Mouse (Mus musculus) CH12F3 (cell line): Measurements from ENCODE around the gene Kalrn.
"Not testable (repeated sequence)": the region's sequence is repeated elsewhere in the genome, so short reads cannot be mapped to it uniquely, and the experiment has no call there.

Experiments used
- in situ Hi-C: fragments of 300-500 bp; cut with MboI; formaldehyde crosslinking; loops from 2 replicates; pipeline ENCODE4 v1.14.3; 2020; ENCODE audit warnings: low sequenced_read_pairs

Gene Kalrn

GRCm38 (mm10) chr16:34321066-34321790, 252.1 kb downstream of the Kalrn start:
- in situ Hi-C loops: no loop called here

- in situ Hi-C loops: no loop called here
Observed at GRCm38 (mm10) chr16:34320023-34320800, 253.1 kb downstream of the Kalrn start.

GRCm38 (mm10) chr16:34317110-34317509, 256.2 kb downstream of the Kalrn start:
- in situ Hi-C loops: no loop called here

GRCm38 (mm10) chr16:34316253-34316652, 257.1 kb downstream of the Kalrn start:
- in situ Hi-C loops: no loop called here

GRCm38 (mm10) chr16:34314071-34314470, 259.3 kb downstream of the Kalrn start:
- in situ Hi-C loops: no loop called here

GRCm38 (mm10) chr16:34311577-34311976, 261.8 kb downstream of the Kalrn start:
- in situ Hi-C loops: no loop called here

GRCm38 (mm10) chr16:34310363-34310762, 263.0 kb downstream of the Kalrn start:
- in situ Hi-C loops: no loop called here

- in situ Hi-C loops: no loop called here
Observed at GRCm38 (mm10) chr16:34308324-34308723, 265.0 kb downstream of the Kalrn start.

GRCm38 (mm10) chr16:34307458-34307857, 265.9 kb downstream of the Kalrn start:
- in situ Hi-C loops: no loop called here

GRCm38 (mm10) chr16:34305586-34305985, 267.7 kb downstream of the Kalrn start:
- in situ Hi-C loops: no loop called here

GRCm38 (mm10) chr16:34303818-34304217, 269.5 kb downstream of the Kalrn start:
- in situ Hi-C loops: not testable (repeated sequence)

GRCm38 (mm10) chr16:34302503-34302902, 270.8 kb downstream of the Kalrn start:
- in situ Hi-C loops: no loop called here

GRCm38 (mm10) chr16:34302063-34302462, 271.3 kb downstream of the Kalrn start:
- in situ Hi-C loops: no loop called here

- in situ Hi-C loops: no loop called here
Observed at GRCm38 (mm10) chr16:34299226-34299625, 274.1 kb downstream of the Kalrn start.

GRCm38 (mm10) chr16:34297911-34298682, 275.2 kb downstream of the Kalrn start:
- in situ Hi-C loops: no loop called here

- in situ Hi-C loops: no loop called here
Observed at GRCm38 (mm10) chr16:34294568-34294967, 278.8 kb downstream of the Kalrn start.

- in situ Hi-C loops: no loop called here
Observed at GRCm38 (mm10) chr16:34293675-34294074, 279.7 kb downstream of the Kalrn start.

- in situ Hi-C loops: no loop called here
Observed at GRCm38 (mm10) chr16:34289583-34289982, 283.7 kb downstream of the Kalrn start.

GRCm38 (mm10) chr16:34282026-34282425, 291.3 kb downstream of the Kalrn start:
- in situ Hi-C loops: no loop called here

- in situ Hi-C loops: no loop called here
Observed at GRCm38 (mm10) chr16:34279654-34280383, 293.5 kb downstream of the Kalrn start.
